Mouse (Mus musculus): Measurements from ENCODE around the gene Stk39. TPM values are rescaled to one million over a fixed set of nuclear protein-coding genes. Genes with fewer than 3 reads are reported as not detected.

The Stk39 gene
- 10 to 100 TPM in 1 of 2 experiments, 1 to 10 TPM in 1; 6.6 to 11.0 TPM for total RNA-seq (2023)

DNA sequence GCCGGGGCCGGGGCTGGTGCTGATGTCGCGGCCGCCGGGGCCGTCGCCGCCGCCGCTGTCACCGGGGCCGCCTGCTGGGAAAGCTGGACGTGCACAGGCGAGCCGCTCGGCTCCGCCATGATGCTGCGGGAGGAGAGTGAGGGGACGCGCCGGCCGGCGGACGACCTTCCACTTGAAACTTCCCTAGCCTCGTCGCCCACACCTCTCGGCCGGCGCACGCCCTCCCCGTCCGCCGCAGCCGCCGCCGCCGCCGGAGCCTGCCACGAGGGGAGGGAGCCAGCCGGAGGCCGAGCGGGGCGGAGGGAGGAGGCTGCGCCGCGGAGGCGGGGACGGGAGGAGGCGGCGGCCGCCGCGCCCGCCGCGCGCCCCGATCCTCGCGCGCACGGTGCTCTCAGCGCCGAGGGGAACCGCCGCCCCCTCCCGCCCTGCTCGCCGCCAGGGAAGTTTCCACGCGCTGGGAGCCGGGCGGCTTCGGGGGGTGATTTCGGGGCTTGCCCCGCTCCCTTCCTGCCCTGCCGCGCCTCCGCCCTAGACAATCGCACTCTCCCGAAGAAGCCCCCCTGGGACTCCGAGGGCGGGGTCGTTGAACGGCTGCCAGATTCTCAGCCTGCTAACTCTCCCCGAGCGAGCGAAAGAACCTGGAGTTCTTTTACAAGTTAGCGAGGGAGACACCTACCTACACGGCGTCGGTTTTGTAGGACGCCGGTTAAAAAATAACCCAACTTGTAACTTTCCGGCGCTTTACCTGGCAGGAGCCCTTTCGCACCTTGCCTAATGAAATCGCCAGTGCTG lies at the start of gene Stk39:
Stk39 (minus strand) TSS at position 510 of the 792 bp plus-strand sequence.

Other genes starting within 250 kb of the Stk39 start
- not detected for gene 4933409G03Rik, start 110.1 kb upstream of the Stk39 start, total RNA-seq (2023)
- gene 4932414N04Rik, start 184.2 kb upstream of the Stk39 start, total RNA-seq (2023): not detected